Mouse (Mus musculus) forebrain, postnatal 0 days (tissue): Measurements from ENCODE around the gene Pank2. TPM values are rescaled to one million over a fixed set of nuclear protein-coding genes. Genes with fewer than 3 reads are reported as not detected.

Experiments used
- ATAC-seq: fragments of 200-750 bp; cut with Nextera tagmentation; 2 replicates; pipeline ENCODE4 v1.8.0; 2017; ENCODE audit warnings: mild to moderate bottlenecking, moderate library complexity
- DNase-seq: peaks from one replicate; pipeline ENCODE4 v3.0.0-alpha.2; 2015
- H3K27ac ChIP-seq: fragments of 300-500 bp; sonication (generic); 2 replicates; pipeline ENCODE4 v1.5.1; 2014; ENCODE audit warnings: low read depth, mild to moderate bottlenecking, antibody characterized with exemption, low read length, moderate library complexity, mixed read lengths
- H3K27me3 ChIP-seq: fragments of 300-500 bp; sonication (generic); 2 replicates; pipeline ENCODE4 v1.6.1; 2014; ENCODE audit warnings: mild to moderate bottlenecking, low read length, mixed read lengths; ENCODE audit not compliant: insufficient read depth
- H3K36me3 ChIP-seq: fragments of 300-500 bp; sonication (generic); 2 replicates; pipeline ENCODE4 v1.6.1; 2014; ENCODE audit warnings: mild to moderate bottlenecking, moderate library complexity; ENCODE audit not compliant: insufficient read depth
- H3K4me1 ChIP-seq: fragments of 300-500 bp; sonication (generic); 2 replicates; pipeline ENCODE4 v1.6.1; 2014; ENCODE audit warnings: antibody characterized with exemption; ENCODE audit not compliant: insufficient read depth
- H3K4me2 ChIP-seq: fragments of 300-500 bp; sonication (generic); 2 replicates; pipeline ENCODE4 v1.6.1; 2014; ENCODE audit warnings: low read depth, mild to moderate bottlenecking, moderate library complexity
- H3K4me3 ChIP-seq: fragments of 300-500 bp; sonication (generic); 2 replicates; pipeline ENCODE4 v1.5.1; 2014; ENCODE audit warnings: low read depth, low read length, mixed read lengths
- H3K9ac ChIP-seq: fragments of 300-500 bp; sonication (generic); 2 replicates; pipeline ENCODE4 v1.6.1; 2014; ENCODE audit warnings: mild to moderate bottlenecking
- H3K9me3 ChIP-seq: fragments of 300-500 bp; sonication (generic); 2 replicates; pipeline ENCODE4 v1.6.1; 2016; ENCODE audit warnings: low read length
- CTCF ChIP-seq: sonication (generic); IDR thresholded peaks from 2 replicates; pipeline ENCODE4 v1.5.1; 2016; ENCODE audit warnings: antibody characterized with exemption, control low read depth, low read depth
- WGBS: fragments of 180-500 bp; shearing (Covaris S2); extraction: QIAGEN DNeasy Blood & Tissue Kit; methylation state at CpG from one replicate; pipeline ENCODE4 v1.1.7; 2014; 5-methylcytosine and 5-hydroxymethylcytosine counted together
- polyA plus RNA-seq: library from polyadenylated mRNA; unstranded; fragments of >200 nt; fragmentation: Nextera tagmentation; extraction: Ambion mirVana; gene quantifications from 2 replicates; pipeline ENCODE4 v1.2.1, GENCODE M21; 2015
- total RNA-seq: library from RNA; depleted of rRNA; stranded (reverse); fragments of >200 nt; gene quantifications from 2 replicates; pipeline ENCODE4 v1.2.3, GENCODE M21; 2014

The Pank2 gene
- total and polyA plus RNA-seq, 2 experiments from 2014 or later = 33.5 to 44.9 TPM

GRCm38 (mm10) chr2:131261481-131262212 is 648 bp upstream of the Pank2 start:
- no peak for DNase-seq

DNA sequence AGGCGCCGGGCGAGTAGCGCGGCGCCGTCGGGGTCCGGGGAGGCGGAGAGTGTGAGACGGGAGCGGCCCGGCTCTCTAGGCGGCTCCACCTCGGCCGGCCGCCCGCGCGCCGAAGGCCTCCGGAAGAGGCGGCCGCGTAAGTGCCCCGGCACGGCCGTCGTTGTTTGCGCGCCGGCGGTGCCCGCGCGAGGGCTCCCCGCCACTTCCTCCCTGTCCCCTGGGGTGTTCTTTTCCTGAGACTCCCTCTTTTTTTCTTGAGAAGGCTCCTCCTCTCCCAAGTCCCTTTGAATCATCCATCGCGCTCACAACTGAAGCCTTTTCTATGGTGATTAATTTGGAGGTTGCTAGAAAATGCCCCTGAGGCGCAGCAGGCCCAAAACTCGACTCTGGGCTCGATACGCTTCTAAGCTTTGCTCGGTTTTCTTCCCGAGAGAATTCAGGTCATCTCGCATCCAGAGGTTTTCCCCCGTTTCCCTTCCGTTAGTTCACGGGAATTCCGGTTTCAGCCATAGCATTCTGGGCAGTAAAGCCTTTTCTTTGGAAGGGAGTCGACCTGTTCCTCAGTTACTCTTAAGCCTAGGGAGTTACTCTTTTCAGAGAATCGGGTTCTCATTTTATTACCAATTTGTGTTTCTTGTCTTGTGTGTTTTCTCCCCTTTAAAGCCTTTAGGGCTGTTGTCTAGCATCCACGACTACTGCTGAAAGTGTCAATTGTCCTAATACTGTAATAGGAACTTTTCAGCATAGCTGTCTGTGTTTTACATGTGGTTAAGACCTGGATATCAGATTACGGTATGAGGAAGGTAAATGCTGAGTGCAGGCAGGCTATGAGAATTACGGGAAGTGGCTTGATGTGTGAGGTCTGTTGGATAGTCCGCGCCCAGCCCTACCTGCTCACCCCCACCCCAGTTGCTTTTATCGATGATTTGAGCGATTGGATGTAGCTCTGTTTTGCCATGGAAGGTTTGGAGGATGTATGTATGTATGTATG is 680 bp downstream of the Pank2 start:
- peak overlapping the region; percentile 86 for H3K9ac ChIP-seq
- 0 out of 2 replicates have a peak, but pooled peaks cover 3% of the 10 kb centered on the region for H3K4me1 ChIP-seq
- H3K9me3 ChIP-seq = no peaks in the 10 kb centered on the region
- peak; percentile 66 for DNase-seq
- H3K4me3 ChIP-seq = peak overlapping the region; percentile 80
- no peaks in the 10 kb centered on the region for H3K36me3 ChIP-seq
- TF ChIP-seq CTCF = no peak
- H3K4me2 ChIP-seq = peak overlapping the region; percentile 71
- no peaks in the 10 kb centered on the region for H3K27me3 ChIP-seq
- WGBS = under 1% methylated on average over 58 of the region's 59 CpGs
- ATAC-seq = peak; percentile 59
- peak overlapping the region; percentile 97 for H3K27ac ChIP-seq

More at GRCm38 (mm10) chr2:131261481-131262212, 648 bp upstream of the Pank2 start:
- no peaks in the 10 kb centered on the region for H3K27me3 ChIP-seq
- H3K36me3 ChIP-seq = no peaks in the 10 kb centered on the region
- TF ChIP-seq CTCF = no peak
- H3K27ac ChIP-seq = peak overlapping the region; percentile 97
- 0 out of 2 replicates have a peak, but pooled peaks cover 3% of the 10 kb centered on the region for H3K4me1 ChIP-seq
- peak overlapping the region; percentile 55 for H3K4me2 ChIP-seq
- no peaks in the 10 kb centered on the region for H3K9me3 ChIP-seq
- ATAC-seq = peak; percentile 77
- H3K9ac ChIP-seq = peak overlapping the region; percentile 62
- peak overlapping the region; percentile 80 for H3K4me3 ChIP-seq
- WGBS = 2% methylated on average over 10 of the region's 10 CpGs

GRCm38 (mm10) chr2:131264027-131264426 is 1.7 kb downstream of the Pank2 start:
- Histone ChIP-seq H3K27me3 (no peaks in the 10 kb centered on the region), H3K4me1 (0 out of 2 replicates have a peak, but pooled peaks cover 3% of the 10 kb centered on the region), H3K4me3 (peak overlapping the region; percentile 80; the same call in 1 of the 2 replicates), H3K4me2 (peak overlapping the region; percentile 71), H3K36me3 (no peaks in the 10 kb centered on the region), H3K9ac (no peak overlapping the region), H3K27ac (no peak overlapping the region), H3K9me3 (no peaks in the 10 kb centered on the region)
- WGBS = 69% methylated on average over 6 of the region's 6 CpGs
- ATAC-seq (no peak), DNase-seq (no peak)
- TF ChIP-seq CTCF = no peak

DNA sequence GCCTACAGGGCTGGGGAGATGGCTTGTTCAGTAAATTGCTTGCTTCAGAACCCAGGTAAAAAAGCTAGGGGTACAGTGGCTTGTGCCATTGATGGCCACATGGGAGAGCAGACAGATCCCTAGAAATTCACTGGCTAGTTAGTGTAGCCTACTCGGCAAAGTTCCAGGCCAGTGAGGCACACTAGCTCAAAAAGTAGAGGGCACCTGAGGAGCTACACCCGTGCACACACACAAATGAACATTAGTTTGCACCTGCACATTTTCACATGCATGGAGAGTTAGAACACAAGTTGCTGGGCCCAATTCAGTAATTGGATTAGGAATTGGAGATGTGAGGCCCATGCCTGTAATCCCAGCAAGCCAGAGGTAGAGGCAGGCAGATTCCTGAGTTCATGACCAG is 2.8 kb downstream of the Pank2 start:
- H3K4me1 ChIP-seq = 0 out of 2 replicates have a peak, but pooled peaks cover 3% of the 10 kb centered on the region
- WGBS = 71% methylated on average over 2 of the region's 2 CpGs

GRCm38 (mm10) chr2:131275493-131275892 is 13.2 kb downstream of the Pank2 start:
- no peak overlapping the region for H3K9ac ChIP-seq
- no peak for TF ChIP-seq CTCF

More for the DNA sequence above, 2.8 kb downstream of the Pank2 start:
- Histone ChIP-seq H3K4me2 (no peak overlapping the region), H3K9me3 (no peaks in the 10 kb centered on the region), H3K9ac (no peak overlapping the region), H3K4me3 (no peak overlapping the region), H3K27me3 (no peaks in the 10 kb centered on the region), H3K27ac (no peak overlapping the region), H3K36me3 (no peaks in the 10 kb centered on the region)
- TF ChIP-seq CTCF = no peak
- DNase-seq = no peak
- no peak for ATAC-seq

DNA sequence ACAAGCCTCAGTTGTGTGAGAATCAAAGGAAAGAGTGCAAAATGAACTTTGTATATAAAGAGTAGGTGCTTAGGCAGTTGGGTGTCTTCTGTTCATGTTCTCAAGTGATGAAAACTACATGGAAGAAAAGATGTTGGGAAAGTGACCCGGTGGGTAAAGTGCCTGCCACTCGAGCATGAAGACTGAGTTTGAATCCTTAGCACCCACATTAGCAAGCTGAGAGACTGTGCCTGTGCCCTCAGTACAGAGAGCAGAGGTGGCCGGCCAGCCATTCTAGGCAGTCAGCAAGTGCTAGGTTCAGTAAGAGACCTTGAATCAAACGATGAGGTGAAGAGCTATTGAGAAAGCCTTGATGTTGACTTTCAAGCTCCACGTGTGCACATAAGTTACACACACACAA is 14.4 kb downstream of the Pank2 start:
- WGBS = 91% methylated on average over 5 of the region's 5 CpGs
- no peaks in the 10 kb centered on the region for H3K27me3 ChIP-seq
- H3K36me3 ChIP-seq = peaks cover 37% of the 10 kb centered on the region
- no peak overlapping the region for H3K4me2 ChIP-seq
- no peak for TF ChIP-seq CTCF
- no peaks in the 10 kb centered on the region for H3K9me3 ChIP-seq
- no peak overlapping the region for H3K4me3 ChIP-seq
- H3K4me1 ChIP-seq = no peaks in the 10 kb centered on the region
- H3K27ac ChIP-seq = no peak overlapping the region
- ATAC-seq (no peak), DNase-seq (no peak)
- no peak overlapping the region for H3K9ac ChIP-seq

More at GRCm38 (mm10) chr2:131275493-131275892, 13.2 kb downstream of the Pank2 start:
- Histone ChIP-seq H3K27me3 (no peaks in the 10 kb centered on the region), H3K36me3 (peaks cover 35% of the 10 kb centered on the region), H3K27ac (no peak overlapping the region), H3K4me2 (no peak overlapping the region), H3K4me1 (no peaks in the 10 kb centered on the region), H3K4me3 (no peak overlapping the region), H3K9me3 (no peaks in the 10 kb centered on the region)
- no peak for DNase-seq
- 91% methylated on average over 3 of the region's 3 CpGs for WGBS
- no peak for ATAC-seq

DNA sequence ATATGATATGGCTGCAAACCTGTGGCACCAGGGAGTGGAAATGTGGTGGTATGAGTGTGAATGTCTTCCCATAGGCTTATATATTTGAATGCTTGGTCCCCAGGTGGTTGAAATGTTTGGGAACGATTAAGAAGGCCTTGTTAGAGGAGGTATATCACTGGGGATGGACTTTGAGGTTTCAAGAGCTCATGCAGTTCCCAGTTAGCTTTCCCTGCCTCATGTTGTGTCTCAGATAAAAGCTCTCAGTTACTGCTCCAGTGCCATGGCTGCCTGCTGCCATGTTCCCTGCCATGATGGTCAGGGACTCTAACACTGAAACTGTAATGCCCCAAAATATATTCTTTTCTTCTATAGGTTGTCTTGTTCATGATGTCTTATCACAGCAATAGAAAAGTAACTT is 19.3 kb downstream of the Pank2 start:
- H3K36me3 ChIP-seq = peaks cover 28% of the 10 kb centered on the region; the same call in 1 of the 2 replicates
- H3K9ac ChIP-seq = no peak overlapping the region
- DNase-seq = no peak
- no peak overlapping the region for H3K4me2 ChIP-seq
- H3K9me3 ChIP-seq = no peaks in the 10 kb centered on the region
- no peaks in the 10 kb centered on the region for H3K27me3 ChIP-seq
- WGBS = 87% methylated on average over 1 of the region's 1 CpGs
- H3K27ac ChIP-seq = no peak overlapping the region
- no peaks in the 10 kb centered on the region for H3K4me1 ChIP-seq
- no peak for TF ChIP-seq CTCF
- ATAC-seq = no peak
- no peak overlapping the region for H3K4me3 ChIP-seq
